Mouse (Mus musculus): ENCODE results near the gene Kcnq1. TPM values are rescaled to one million over a fixed set of nuclear protein-coding genes. Genes with fewer than 3 reads are reported as not detected.

Gene Kcnq1
- polyA plus RNA-seq (2017; shearing (Covaris generic)) = not detected

GRCm38 (mm10) chr7:143106062-143106461 is at the start of gene Kcnq1:
Gene Kcnq1, plus strand, starts transcription at chr7:143106362.

GRCm38 (mm10) chr7:143068882-143069591 is 37.1 kb upstream of the Kcnq1 start, which contains the start of gene Tssc4:
Gene Tssc4, plus strand, starts transcription at chr7:143069249.

GRCm38 (mm10) chr7:143094592-143095553 is 11.3 kb upstream of the Kcnq1 start, which contains the start of gene Trpm5:
Gene Trpm5, minus strand, starts transcription at chr7:143094642.

GRCm38 (mm10) chr7:143460874-143461273 is 354.7 kb downstream of the Kcnq1 start, which contains the start of gene Cdkn1c:
Gene Cdkn1c, minus strand, starts transcription at chr7:143461050.

GRCm38 (mm10) chr7:143473347-143474101 is 367.4 kb downstream of the Kcnq1 start, which contains the start of gene Slc22a18:
Gene Slc22a18, plus strand, starts transcription at chr7:143473736.

Other genes starting within 250 kb of the Kcnq1 start
- gene Th, start 175.2 kb upstream of the Kcnq1 start, polyA plus RNA-seq (2017; shearing (Covaris generic)) = not detected
- 3.1 TPM for gene Ascl2, start 137.1 kb upstream of the Kcnq1 start, polyA plus RNA-seq (2017; shearing (Covaris generic))
- gene Tspan32, start 101.3 kb upstream of the Kcnq1 start, polyA plus RNA-seq (2017; shearing (Covaris generic)) = 737 TPM
- gene Cd81, start 53.6 kb upstream of the Kcnq1 start, polyA plus RNA-seq (2017; shearing (Covaris generic)) = 256 TPM
- gene Tssc4, start 37.1 kb upstream of the Kcnq1 start, polyA plus RNA-seq (2017; shearing (Covaris generic)) = 65.5 TPM
- gene Trpm5, start 11.7 kb upstream of the Kcnq1 start, polyA plus RNA-seq (2017; shearing (Covaris generic)) = not detected

Measured in inflammation-experienced regulatory T-cells, adult 16 weeks (primary cell).